15 mouse cellular contexts compared by ENCODE assay signal in the genomic region with DNA sequence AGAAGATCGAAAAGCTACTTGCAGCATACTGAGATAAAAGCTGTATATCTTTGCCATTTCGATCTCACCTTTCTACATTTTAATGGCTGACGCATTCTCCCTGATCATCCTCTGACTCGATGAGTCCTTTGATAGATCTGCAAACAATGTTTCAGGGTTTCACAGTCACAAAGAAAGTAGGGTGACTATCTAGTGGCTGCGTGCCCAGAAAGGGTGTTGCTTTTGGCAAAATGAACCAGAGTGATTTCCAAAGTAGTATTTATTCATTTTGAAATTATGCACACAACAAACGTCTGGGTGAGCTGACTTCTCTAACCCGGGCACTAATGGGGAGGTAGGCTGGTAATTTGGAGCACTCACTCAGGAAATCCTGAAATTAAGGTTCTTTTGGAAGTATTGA.
DNase-seq lines count a peak whose midpoint lies in the region.
"Had no signal": no experiment of that assay in that cellular context is flagged by ENCODE, and none has a peak within 500 bp of the region (broad histone marks: within the 10 kb centered on the region; RNA-seq: fewer than 3 reads in every experiment).

No protein-coding gene starts in this region.

- H3K4me1 ChIP-seq in limb, embryonic 10.5 days, result no peaks in the 10 kb centered on the region
- H3K4me1 ChIP-seq: midbrain, embryonic 15.5 days; neural tube, embryonic 15.5 days had no signal

- peak; percentile 60 for DNase-seq in adrenal gland, postnatal 10 days
- no peak for DNase-seq in adrenal gland, adult 18-20 months (ENCODE audit: low spot score in 2 of 2)
- peak; percentile 35 for DNase-seq in kidney, postnatal 10 days
- DNase-seq in kidney, adult 11 months, result no peak
- DNase-seq in adipocyte (ENCODE audit: low spot score) (peak; percentile 46), MN1 (ENCODE audit: low spot score) (no peak)
- DNase-seq in layer of hippocampus, adult 11-12 months (ENCODE audit: low spot score), result peak; percentile 33
- no peak for DNase-seq in limb, embryonic 10.5 days (ENCODE audit: low spot score)
- DNase-seq: lung, embryonic 14.5 days; thymus, adult 18-20 months had no signal

- peaks cover 3% of the 10 kb centered on the region; the same call in 1 of the 2 replicates for H3K27me3 ChIP-seq in limb, embryonic 10.5 days (ENCODE audit: low read depth, poor library complexity, severe bottlenecking)
- H3K27me3 ChIP-seq: midbrain, embryonic 15.5 days; neural tube, embryonic 15.5 days had no signal

- WGBS in limb, embryonic 10.5 days, result 90% methylated on average over 7 of the region's 7 CpGs

- 0 out of 2 replicates have a peak, but pooled peaks cover 2% of the 10 kb centered on the region for H3K9me3 ChIP-seq in limb, embryonic 10.5 days (replicated peaks)
- H3K9me3 ChIP-seq: midbrain, embryonic 15.5 days; neural tube, embryonic 15.5 days had no signal

- H3K4me3 ChIP-seq in limb, embryonic 10.5 days, result no peak overlapping the region
- H3K4me3 ChIP-seq: left cerebral cortex, adult 2 months; midbrain, embryonic 15.5 days; neural tube, embryonic 15.5 days had no signal

- no peak overlapping the region for H3K27ac ChIP-seq in limb, embryonic 10.5 days
- H3K27ac ChIP-seq: hindbrain, postnatal 0 days; left cerebral cortex, adult 2 months; midbrain, embryonic 15.5 days; neural tube, embryonic 15.5 days had no signal

- no peaks in the 10 kb centered on the region for H3K36me3 ChIP-seq in limb, embryonic 10.5 days
- H3K36me3 ChIP-seq: G1E; midbrain, embryonic 15.5 days; neural tube, embryonic 15.5 days had no signal

Comparison
In these comparisons a context has a peak if more than half of its experiments do, and no peak if none do; other contexts are left out.
1. DNase-seq: peak in adrenal gland, postnatal 10 days (single experiment), kidney, postnatal 10 days (single experiment), adipocyte (single experiment) and layer of hippocampus, adult 11-12 months (single experiment); none in adrenal gland, adult 18-20 months (0 of 2), kidney, adult 11 months (single experiment), limb, embryonic 10.5 days (single experiment) and MN1 (single experiment).